Mouse (Mus musculus): ENCODE measurements at regions not wholly inside any gene's neighbourhood (a gene's known extent, or its start where the extent isn't known, plus 50 kb on each side); places are given as distances from the start of the nearest gene placed in this dataset.

GRCm38 (mm10) chr10:37321171-37321570, 182.5 kb upstream of the Marcks start:
- peak overlapping the region; percentile 74; the same call in 1 of the 2 replicates for H3K4me2 ChIP-seq (ENCODE audit: insufficient read depth, low read depth, poor library complexity, severe bottlenecking)
- H3K9me3 ChIP-seq (replicated peaks; ENCODE audit: low read length), result peaks cover 2% of the 10 kb centered on the region
- peaks cover 24 to 67% of the 10 kb centered on the region in 2 experiments for H3K4me1 ChIP-seq (ENCODE audit: control insufficient read depth in 1 of 2, insufficient read depth in 2 of 2)
- H3K27ac ChIP-seq (ENCODE audit: insufficient read depth, low read depth), result peak overlapping the region; percentile 95
- dilution Hi-C loops (cut with MboI; ENCODE audit: extremely low pct_ligation_motif_present, extremely low pct_unique_long_range_greater_than_20kb, low sequenced_read_pairs) (no loop called here), in situ Hi-C loops (cut with MboI; ENCODE audit: low pct_ligation_motif_present, low pct_unique_long_range_greater_than_20kb, low sequenced_read_pairs) (loop anchor here (5.0 kb wide), 1 partner anchor 74 kb away; no protein-coding TSS in a partner anchor)
- H3K4me3 ChIP-seq (replicated peaks in 1 of 3; ENCODE audit: low read depth in 2 of 3, low read length in 2 of 3, poor library complexity in 1 of 3), result peak overlapping the region in 2 of 3 experiments; percentile 17 to 26
- H3K36me3 ChIP-seq (replicated peaks in 1 of 2; ENCODE audit: control insufficient read depth in 1 of 2, insufficient read depth in 1 of 2, low read length in 1 of 2), result no peaks in the 10 kb centered on the region
- DNase-seq (ENCODE audit: extremely low read depth), result peak; percentile 93
- peak overlapping the region; percentile 54 for H3K9ac ChIP-seq (ENCODE audit: insufficient read depth, low read depth)
- TF ChIP-seq RCOR1 (conservative IDR thresholded peaks at IDR 0.05; ENCODE audit: low read depth, low read length) (peak; percentile 80), MAZ (IDR thresholded peaks at IDR 0.05; ENCODE audit: low read depth, low read length) (peak; percentile 82), KAT2A (IDR thresholded peaks at IDR 0.05; ENCODE audit: insufficient replicate concordance, low read length) (no peak), NELFE (IDR thresholded peaks at IDR 0.05; ENCODE audit: low read depth, low read length) (0 out of 2 replicates have a peak, but pooled peaks have one; percentile 36), JUND (conservative IDR thresholded peaks at IDR 0.05; ENCODE audit: low read depth, low read length) (peak; percentile 66; the same call in 1 of the 2 replicates), ZMIZ1 (IDR thresholded peaks at IDR 0.05; ENCODE audit: low read depth, low read length) (peak; percentile 34; the same call in 1 of the 2 replicates), MAFK (IDR thresholded peaks at IDR 0.05; ENCODE audit: insufficient replicate concordance, low read length) (peak; percentile 66; the same call in 1 of the 2 replicates), MEF2A (IDR thresholded peaks at IDR 0.05; ENCODE audit: borderline replicate concordance, low read depth, low read length) (peak; percentile 95), JUN (IDR thresholded peaks at IDR 0.05; ENCODE audit: insufficient read depth, low read depth, low read length) (peak; percentile 65; the same call in 1 of the 2 replicates), ZC3H11A (IDR thresholded peaks at IDR 0.05; ENCODE audit: low read depth, low read length) (no peak), GABPA (IDR thresholded peaks at IDR 0.05; ENCODE audit: insufficient replicate concordance, low read depth, low read length) (no peak), ZKSCAN1 (IDR thresholded peaks at IDR 0.05; ENCODE audit: borderline replicate concordance, low read depth, low read length) (no peak), BHLHE40 (IDR thresholded peaks at IDR 0.05; ENCODE audit: low read depth, low read length) (peak; percentile 85), SMC3 (IDR thresholded peaks at IDR 0.05; ENCODE audit: low read depth, low read length) (peak; percentile 52), TBP (conservative IDR thresholded peaks at IDR 0.05; ENCODE audit: low read depth, low read length) (peak; percentile 86), SIN3A (IDR thresholded peaks at IDR 0.05; ENCODE audit: low read length) (peak; percentile 85), PAX5 (IDR thresholded peaks at IDR 0.05; ENCODE audit: low read length) (no peak), ZNF384 (IDR thresholded peaks at IDR 0.05; ENCODE audit: low read depth, low read length) (peak; percentile 71), EP300 (IDR thresholded peaks at IDR 0.05; ENCODE audit: low read length) (peak; percentile 99), RAD21 (IDR thresholded peaks at IDR 0.05; ENCODE audit: low read depth, low read length) (peak; percentile 49), NRF1 (IDR thresholded peaks at IDR 0.05; ENCODE audit: low read depth, low read length) (no peak), HCFC1 (IDR thresholded peaks at IDR 0.05; ENCODE audit: low read depth, low read length) (no peak; the same call in 1 of the 2 replicates), POLR2AphosphoS2 (IDR thresholded peaks at IDR 0.05; ENCODE audit: low read depth, low read length) (peak; percentile 32; the same call in 1 of the 2 replicates), CHD2 (IDR thresholded peaks at IDR 0.05; ENCODE audit: low read length) (peak; percentile 95), ELF1 (IDR thresholded peaks at IDR 0.05; ENCODE audit: low read depth, low read length) (peak; percentile 17; the same call in 1 of the 2 replicates), CHD1 (IDR thresholded peaks at IDR 0.05; ENCODE audit: low read depth, low read length) (0 out of 2 replicates have a peak, but pooled peaks have one; percentile 48), USF2 (conservative IDR thresholded peaks at IDR 0.05; ENCODE audit: low read depth, low read length) (no peak), E2F4 (IDR thresholded peaks at IDR 0.05; ENCODE audit: insufficient replicate concordance, low read depth, low read length) (0 out of 2 replicates have a peak, but pooled peaks have one; percentile 13), MYC (IDR thresholded peaks at IDR 0.05; ENCODE audit: low read depth, low read length) (peak; percentile 74; the same call in 1 of the 2 replicates), CTCF (conservative IDR thresholded peaks at IDR 0.05 in 1 of 2, IDR thresholded peaks at IDR 0.05 in 1 of 2; ENCODE audit: low read depth in 2 of 2, low read length in 2 of 2) (no peak), POLR2A (IDR thresholded peaks at IDR 0.05; ENCODE audit: low read depth, low read length) (0 out of 2 replicates have a peak, but pooled peaks have one; percentile 51), MXI1 (IDR thresholded peaks at IDR 0.05; ENCODE audit: low read depth, low read length) (no peak), MAX (IDR thresholded peaks at IDR 0.05; ENCODE audit: low read length) (peak; percentile 67), USF1 (IDR thresholded peaks at IDR 0.05; ENCODE audit: low read depth, low read length) (no peak), TCF12 (IDR thresholded peaks at IDR 0.05; ENCODE audit: low read depth, low read length) (peak; percentile 95), IRF4 (IDR thresholded peaks at IDR 0.05; ENCODE audit: low read depth, low read length) (peak; percentile 100), UBTF (IDR thresholded peaks at IDR 0.05; ENCODE audit: low read depth, low read length) (no peak), ETS1 (conservative IDR thresholded peaks at IDR 0.05; ENCODE audit: low read depth, low read length) (peak; percentile 96)
- H3K79me2 ChIP-seq (replicated peaks; ENCODE audit: control insufficient read depth, extremely low read depth, insufficient read depth, poor library complexity, severe bottlenecking), result no peaks in the 10 kb centered on the region
- no peaks in the 10 kb centered on the region for H3K27me3 ChIP-seq (replicated peaks)

Measured in CH12.LX (cell line).